Mouse (Mus musculus): ENCODE results near the gene Gm6614.
"Not testable (repeated sequence)": the region's sequence is repeated elsewhere in the genome, so short reads cannot be mapped to it uniquely, and the experiment has no call there.

The Gm6614 gene

DNA sequence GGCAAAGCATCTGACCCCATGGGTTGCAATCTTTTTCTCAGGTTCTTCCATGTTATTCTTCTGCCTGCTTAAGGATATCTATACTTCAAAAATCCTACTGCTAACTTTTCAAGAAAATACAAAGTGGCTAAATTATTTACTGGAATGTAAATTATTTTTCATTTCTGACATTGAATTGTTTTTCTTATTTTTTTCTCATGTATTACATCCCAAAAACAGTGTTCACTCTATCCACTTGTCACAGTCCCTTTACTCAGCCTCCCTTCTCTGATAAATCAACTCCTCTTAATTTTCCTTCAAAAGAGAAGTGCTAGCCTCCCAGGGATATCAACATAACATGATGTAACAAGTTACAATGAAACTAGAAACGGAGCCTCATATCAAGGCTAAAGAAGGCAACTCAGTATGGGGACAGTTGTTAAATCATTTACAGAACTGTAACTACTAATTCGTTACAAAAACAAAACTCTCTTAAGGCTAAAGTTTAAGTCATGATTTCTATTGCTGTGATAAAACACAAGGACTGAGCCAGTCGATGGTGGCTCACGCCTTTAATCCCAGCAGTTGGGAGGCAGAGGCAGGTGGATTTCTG lies at the start of gene Gm6614:
TSS of gene Gm6614 (minus strand) at position 51 of the 592 bp plus-strand sequence.
- DNase-seq, result no peak

GRCm38 (mm10) chr6:142058281-142058680 lies 47.1 kb upstream of the Gm6614 start:
- not testable (repeated sequence) for DNase-seq

DNA sequence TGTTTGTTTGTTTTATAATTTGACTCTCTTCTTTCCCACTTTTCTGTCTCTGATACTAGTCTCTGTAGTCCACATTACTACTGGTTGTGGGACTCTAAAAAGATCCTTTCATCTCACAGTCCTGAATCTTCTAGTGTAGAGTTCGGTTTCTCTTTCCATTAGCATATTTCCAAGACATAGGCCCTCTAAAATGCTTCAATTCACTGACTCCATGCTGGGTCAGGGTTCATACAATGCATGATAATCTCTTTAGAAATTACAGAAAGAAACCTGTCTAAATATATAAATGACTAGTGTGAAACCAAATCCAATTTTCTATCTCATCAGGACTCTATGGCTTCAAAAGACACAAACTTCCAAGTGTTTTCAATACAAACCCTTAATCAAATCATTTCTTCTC lies 36.5 kb upstream of the Gm6614 start:
- no peak for DNase-seq

DNA sequence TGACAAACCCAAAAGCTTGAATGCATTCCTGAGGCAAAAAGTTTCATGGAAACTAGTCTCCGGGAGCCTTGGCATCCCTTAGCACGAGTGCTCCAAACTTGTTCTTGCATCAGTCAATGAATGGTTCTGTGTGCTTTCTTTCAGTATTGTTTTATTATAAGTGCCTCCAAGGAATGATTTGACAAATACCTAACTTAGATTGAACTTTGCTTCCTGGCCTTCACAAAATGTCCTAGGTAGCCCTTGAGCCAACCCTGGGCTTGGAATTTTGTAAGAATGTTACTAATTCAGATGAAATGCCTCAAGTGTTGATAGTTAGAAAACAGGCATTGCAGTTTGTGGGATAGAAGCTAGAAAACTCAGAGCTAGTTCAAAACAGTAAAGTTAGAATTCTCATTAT lies 34.5 kb upstream of the Gm6614 start:
- no peak for DNase-seq

GRCm38 (mm10) chr6:142041896-142042295 lies 30.7 kb upstream of the Gm6614 start:
- DNase-seq, result no peak

DNA sequence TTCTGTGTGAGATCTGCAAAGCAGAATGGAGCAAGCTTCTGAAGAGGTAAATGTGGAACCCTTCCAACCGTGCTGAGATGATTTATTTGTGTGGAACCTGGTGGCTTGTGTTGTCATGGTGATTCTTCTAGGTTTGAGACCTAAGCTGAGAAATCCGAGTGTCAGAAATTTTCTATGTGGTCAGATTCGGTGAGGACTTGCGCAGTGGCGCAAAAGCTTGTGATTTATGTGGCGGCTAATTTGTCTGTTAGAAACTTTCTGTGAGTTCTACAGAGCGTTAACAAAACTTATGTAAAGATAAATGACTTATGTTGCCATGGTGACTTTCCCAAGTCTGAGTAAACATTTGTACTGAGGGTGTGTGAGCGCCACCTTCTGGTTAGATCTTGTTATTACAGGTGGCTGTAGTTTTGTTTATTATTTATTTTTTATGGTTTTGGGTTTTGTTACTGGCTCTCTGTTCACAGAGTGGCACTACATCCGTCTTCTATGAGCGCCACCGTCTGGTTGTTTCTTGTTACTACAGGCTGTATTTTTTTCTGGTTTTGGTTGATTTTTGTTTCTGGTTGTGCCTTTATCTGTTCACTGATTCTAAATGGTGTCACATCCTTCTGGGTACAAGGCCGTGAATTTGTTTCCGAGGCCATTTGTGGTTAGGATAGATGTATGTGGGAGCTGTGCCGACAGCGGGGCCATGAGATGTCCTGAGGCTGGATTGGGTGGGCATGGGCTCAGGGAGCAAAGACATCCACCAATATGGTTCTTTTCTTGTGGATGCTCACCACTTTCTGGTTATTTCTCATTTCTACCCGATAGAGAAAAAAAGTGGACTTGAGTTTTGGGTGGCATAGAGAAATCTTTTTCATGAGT lies 29.3 kb upstream of the Gm6614 start:
- peak; percentile 13 for DNase-seq

- DNase-seq, result peak; percentile 13
These were observed 24.6 kb upstream of the Gm6614 start for GRCm38 (mm10) chr6:142035771-142036170.

DNA sequence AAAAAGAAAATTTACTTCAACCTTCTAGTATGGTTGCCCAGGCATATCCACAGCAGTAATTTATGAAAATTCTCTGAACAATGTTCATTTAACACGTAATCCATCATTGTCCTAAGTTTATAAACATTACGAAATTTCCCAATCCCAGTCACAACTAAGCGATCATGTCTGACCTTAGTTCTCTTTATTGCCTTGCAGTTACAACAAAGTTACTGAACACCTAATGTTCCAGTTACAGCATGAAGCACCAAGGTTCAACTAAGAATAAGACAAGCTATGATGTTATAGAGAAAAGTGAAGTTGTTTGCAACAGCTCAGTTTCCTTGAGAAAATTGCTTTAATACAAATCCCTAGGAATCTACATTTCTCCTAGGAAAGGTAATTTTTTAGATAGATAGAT lies 10.5 kb upstream of the Gm6614 start:
- no peak for DNase-seq

DNA sequence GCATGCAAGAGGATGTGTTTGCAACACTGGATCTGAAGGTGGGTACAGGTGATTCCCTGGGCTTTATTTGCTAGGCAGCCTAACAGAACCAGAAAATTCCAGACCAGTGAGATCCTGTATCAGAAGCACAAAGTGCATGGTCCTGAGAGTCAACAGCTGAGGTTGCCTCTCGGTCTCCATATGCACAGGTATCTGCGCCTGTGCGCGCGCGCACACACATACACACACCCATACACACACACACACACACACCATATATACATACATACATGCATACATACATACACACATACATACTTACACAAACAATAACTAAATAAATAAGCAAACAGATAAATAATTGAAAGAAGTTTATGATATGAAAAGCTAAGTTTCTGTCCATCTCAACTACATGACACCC lies 24.4 kb downstream of the Gm6614 start:
- no peak for DNase-seq

DNA sequence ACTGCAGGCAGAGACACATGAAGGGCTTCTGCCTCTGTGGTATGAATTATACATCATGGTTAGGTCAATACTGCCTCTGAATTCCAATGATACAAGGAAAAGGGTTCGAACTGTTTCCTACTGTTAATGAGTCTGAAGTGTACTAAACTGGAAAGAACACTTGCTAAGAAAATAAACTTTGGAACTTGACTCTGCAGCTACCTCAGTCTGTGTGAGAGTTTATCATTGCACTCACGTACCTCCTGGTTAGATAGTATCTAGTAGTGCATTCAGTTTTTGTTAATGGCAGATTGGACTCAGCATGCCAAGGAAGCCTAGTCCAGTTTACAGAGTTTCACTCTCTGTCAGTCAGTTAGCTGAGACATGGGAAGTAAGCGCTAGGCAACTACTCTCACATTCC lies 26.6 kb downstream of the Gm6614 start:
- DNase-seq, result no peak

- no peak for DNase-seq
These were observed 48.8 kb downstream of the Gm6614 start for GRCm38 (mm10) chr6:141962420-141962819.

- DNase-seq, result no peak
These were observed 49.4 kb downstream of the Gm6614 start for GRCm38 (mm10) chr6:141961861-141962260.

DNA sequence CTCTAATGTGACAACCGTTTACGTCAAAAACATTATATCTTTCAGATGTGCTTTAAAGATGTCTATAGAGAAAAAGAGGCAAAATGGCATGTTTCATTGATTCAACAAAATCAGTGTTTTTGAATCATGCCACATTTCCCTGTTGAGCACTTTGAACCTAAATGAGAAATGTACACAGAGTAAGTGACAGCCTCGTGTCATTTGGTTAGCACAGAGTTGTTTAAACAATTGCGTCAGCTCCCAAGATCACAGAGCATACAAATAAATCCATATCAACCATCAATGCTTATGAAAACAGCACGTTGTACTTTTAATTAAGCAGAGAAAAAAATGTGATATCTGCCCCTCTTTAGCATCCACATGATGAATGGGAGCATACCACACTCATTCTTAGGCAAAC lies 50.7 kb downstream of the Gm6614 start:
- no peak for DNase-seq

- no peak for DNase-seq
These were observed 64.4 kb downstream of the Gm6614 start, which contains the start of gene Slco1a1 for GRCm38 (mm10) chr6:141946862-141947261. Slco1a1 (minus strand) TSS chr6:141946962.

- DNase-seq, result no peak
These were observed 70.8 kb downstream of the Gm6614 start for GRCm38 (mm10) chr6:141940451-141940850.

Measured in lung, postnatal 14 days (tissue).